Mouse (Mus musculus) kidney, adult 2 months (tissue): ENCODE measurements at regions not wholly inside any gene's neighbourhood (a gene's known extent, or its start where the extent isn't known, plus 50 kb on each side); places are given as distances from the start of the nearest gene placed in this dataset.

ENCODE experiments used
- CTCF ChIP-seq: fragments of 200-500 bp; conservative IDR thresholded peaks from 2 replicates; pipeline ENCODE4 v1.5.1; 2011; ENCODE audit warnings: low read depth, mild to moderate bottlenecking, control low read depth, low read length, moderate library complexity, mixed read lengths; ENCODE audit not compliant: insufficient read depth, insufficient read length
- POLR2A ChIP-seq: fragments of 200-500 bp; IDR thresholded peaks from one replicate; pipeline ENCODE4 v1.6.1; 2011; ENCODE audit warnings: low read depth, low read length, control low read depth

GRCm38 (mm10) chr5:120301672-120302071 lies 129.8 kb upstream of the Lhx5 start:
- no peak for TF ChIP-seq CTCF
- TF ChIP-seq POLR2A = no peak
